Mouse (Mus musculus): ENCODE results near the gene Ldb3. TPM values are rescaled to one million over a fixed set of nuclear protein-coding genes. Genes with fewer than 3 reads are reported as not detected.

The Ldb3 gene
- polyA plus RNA-seq, 1 experiment = not detected

GRCm38 (mm10) chr14:34591741-34592535 lies 3.5 kb upstream of the Ldb3 start:
- Histone ChIP-seq H3K27ac (ENCODE audit: insufficient read depth, low read depth, low read length) (no peak overlapping the region), H3K4me3 (ENCODE audit: insufficient read depth, low read length) (no peak overlapping the region), H3K4me1 (ENCODE audit: control insufficient read depth, insufficient read depth, low read length) (no peaks in the 10 kb centered on the region)
- no peak for TF ChIP-seq POLR2A (IDR thresholded peaks at IDR 0.05; ENCODE audit: borderline replicate concordance, low read depth, low read length)
- no peak for TF ChIP-seq CTCF (IDR thresholded peaks at IDR 0.05; ENCODE audit: low read depth, low read length)

GRCm38 (mm10) chr14:34590743-34591675 lies 2.5 kb upstream of the Ldb3 start:
- TF ChIP-seq CTCF (IDR thresholded peaks at IDR 0.05; ENCODE audit: low read depth, low read length) (no peak), POLR2A (IDR thresholded peaks at IDR 0.05; ENCODE audit: borderline replicate concordance, low read depth, low read length) (no peak)
- Histone ChIP-seq H3K4me1 (ENCODE audit: control insufficient read depth, insufficient read depth, low read length) (no peaks in the 10 kb centered on the region), H3K27ac (ENCODE audit: insufficient read depth, low read depth, low read length) (no peak overlapping the region), H3K4me3 (ENCODE audit: insufficient read depth, low read length) (no peak overlapping the region)

- no peak for TF ChIP-seq CTCF (IDR thresholded peaks at IDR 0.05; ENCODE audit: low read depth, low read length)
- TF ChIP-seq POLR2A (IDR thresholded peaks at IDR 0.05; ENCODE audit: borderline replicate concordance, low read depth, low read length) = no peak
- Histone ChIP-seq H3K4me3 (ENCODE audit: insufficient read depth, low read length) (no peak overlapping the region), H3K27ac (ENCODE audit: insufficient read depth, low read depth, low read length) (no peak overlapping the region), H3K4me1 (ENCODE audit: control insufficient read depth, insufficient read depth, low read length) (no peaks in the 10 kb centered on the region)
Observed at GRCm38 (mm10) chr14:34590017-34590570, 1.6 kb upstream of the Ldb3 start.

GRCm38 (mm10) chr14:34589185-34589713 lies 767 bp upstream of the Ldb3 start:
- H3K27ac ChIP-seq (ENCODE audit: insufficient read depth, low read depth, low read length) = no peak overlapping the region
- TF ChIP-seq CTCF (IDR thresholded peaks at IDR 0.05; ENCODE audit: low read depth, low read length) (no peak), POLR2A (IDR thresholded peaks at IDR 0.05; ENCODE audit: borderline replicate concordance, low read depth, low read length) (no peak)

GRCm38 (mm10) chr14:34588005-34588404 lies 477 bp downstream of the Ldb3 start:
- Histone ChIP-seq H3K27ac (ENCODE audit: insufficient read depth, low read depth, low read length) (no peak overlapping the region), H3K4me1 (ENCODE audit: control insufficient read depth, insufficient read depth, low read length) (no peaks in the 10 kb centered on the region), H3K4me3 (ENCODE audit: insufficient read depth, low read length) (no peak overlapping the region)
- TF ChIP-seq CTCF (IDR thresholded peaks at IDR 0.05; ENCODE audit: low read depth, low read length) (no peak), POLR2A (IDR thresholded peaks at IDR 0.05; ENCODE audit: borderline replicate concordance, low read depth, low read length) (no peak)

More at GRCm38 (mm10) chr14:34589185-34589713, 767 bp upstream of the Ldb3 start:
- Histone ChIP-seq H3K4me3 (ENCODE audit: insufficient read depth, low read length) (no peak overlapping the region), H3K4me1 (ENCODE audit: control insufficient read depth, insufficient read depth, low read length) (no peaks in the 10 kb centered on the region)

GRCm38 (mm10) chr14:34586871-34587270 lies 1.6 kb downstream of the Ldb3 start:
- Histone ChIP-seq H3K4me3 (ENCODE audit: insufficient read depth, low read length) (no peak overlapping the region), H3K27ac (ENCODE audit: insufficient read depth, low read depth, low read length) (no peak overlapping the region), H3K4me1 (ENCODE audit: control insufficient read depth, insufficient read depth, low read length) (no peaks in the 10 kb centered on the region)
- TF ChIP-seq CTCF (IDR thresholded peaks at IDR 0.05; ENCODE audit: low read depth, low read length) = no peak
- TF ChIP-seq POLR2A (IDR thresholded peaks at IDR 0.05; ENCODE audit: borderline replicate concordance, low read depth, low read length) = no peak

GRCm38 (mm10) chr14:34585358-34586105 lies 3.0 kb downstream of the Ldb3 start:
- H3K27ac ChIP-seq (ENCODE audit: insufficient read depth, low read depth, low read length) = no peak overlapping the region
- no peaks in the 10 kb centered on the region for H3K4me1 ChIP-seq (ENCODE audit: control insufficient read depth, insufficient read depth, low read length)
- no peak for TF ChIP-seq CTCF (IDR thresholded peaks at IDR 0.05; ENCODE audit: low read depth, low read length)
- no peak for TF ChIP-seq POLR2A (IDR thresholded peaks at IDR 0.05; ENCODE audit: borderline replicate concordance, low read depth, low read length)
- no peak overlapping the region for H3K4me3 ChIP-seq (ENCODE audit: insufficient read depth, low read length)

- H3K4me1 ChIP-seq (ENCODE audit: control insufficient read depth, insufficient read depth, low read length) = no peaks in the 10 kb centered on the region
- no peak overlapping the region for H3K27ac ChIP-seq (ENCODE audit: insufficient read depth, low read depth, low read length)
- no peak for TF ChIP-seq POLR2A (IDR thresholded peaks at IDR 0.05; ENCODE audit: borderline replicate concordance, low read depth, low read length)
- TF ChIP-seq CTCF (IDR thresholded peaks at IDR 0.05; ENCODE audit: low read depth, low read length) = no peak
- H3K4me3 ChIP-seq (ENCODE audit: insufficient read depth, low read length) = no peak overlapping the region
Observed at GRCm38 (mm10) chr14:34582740-34583427, 5.6 kb downstream of the Ldb3 start.
